Mouse (Mus musculus): ENCODE results near the gene Hmg20b. TPM values are rescaled to one million over a fixed set of nuclear protein-coding genes. Genes with fewer than 3 reads are reported as not detected.

Hmg20b gene
- total RNA-seq, 1 experiment from 2014 or later, result 102 TPM

DNA sequence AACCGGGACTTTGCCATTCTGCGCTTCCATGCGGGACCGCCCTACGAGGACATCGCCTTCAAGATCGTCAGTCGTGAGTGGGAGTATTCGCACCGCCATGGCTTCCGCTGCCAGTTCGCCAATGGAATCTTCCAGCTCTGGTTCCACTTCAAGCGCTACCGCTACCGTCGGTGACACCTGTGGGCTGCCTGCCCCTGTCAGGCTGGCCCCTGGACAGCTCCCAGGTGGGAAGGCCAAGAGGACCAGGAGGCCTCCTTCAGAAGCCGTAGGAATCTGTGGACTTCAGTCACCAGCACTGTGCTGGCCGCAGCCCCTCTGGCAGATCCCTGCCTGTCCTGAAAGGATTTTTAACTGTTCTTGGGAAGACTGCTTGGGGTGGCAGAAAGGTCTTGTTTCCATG is 24.5 kb downstream of the Hmg20b start:
- no peak for DNase-seq

DNA sequence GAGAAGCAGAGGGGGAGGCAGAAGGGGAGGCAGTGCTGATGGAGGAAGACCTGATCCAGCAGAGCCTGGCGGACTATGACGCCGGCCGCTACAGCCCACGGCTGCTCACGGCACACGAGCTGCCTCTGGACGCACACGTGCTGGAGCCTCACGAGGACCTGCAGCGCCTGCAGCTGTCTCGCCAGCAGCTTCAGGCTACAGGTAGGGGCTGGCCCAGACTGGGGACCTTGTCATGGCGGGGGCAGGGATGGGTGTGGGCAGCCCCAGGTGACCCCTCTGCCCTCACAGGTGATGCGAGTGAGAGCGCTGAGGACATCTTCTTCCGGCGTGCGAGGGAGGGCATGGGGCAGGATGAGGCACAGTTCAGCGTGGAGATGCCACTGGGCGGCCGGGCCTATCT is 25.1 kb downstream of the Hmg20b start:
- DNase-seq, result no peak

DNA sequence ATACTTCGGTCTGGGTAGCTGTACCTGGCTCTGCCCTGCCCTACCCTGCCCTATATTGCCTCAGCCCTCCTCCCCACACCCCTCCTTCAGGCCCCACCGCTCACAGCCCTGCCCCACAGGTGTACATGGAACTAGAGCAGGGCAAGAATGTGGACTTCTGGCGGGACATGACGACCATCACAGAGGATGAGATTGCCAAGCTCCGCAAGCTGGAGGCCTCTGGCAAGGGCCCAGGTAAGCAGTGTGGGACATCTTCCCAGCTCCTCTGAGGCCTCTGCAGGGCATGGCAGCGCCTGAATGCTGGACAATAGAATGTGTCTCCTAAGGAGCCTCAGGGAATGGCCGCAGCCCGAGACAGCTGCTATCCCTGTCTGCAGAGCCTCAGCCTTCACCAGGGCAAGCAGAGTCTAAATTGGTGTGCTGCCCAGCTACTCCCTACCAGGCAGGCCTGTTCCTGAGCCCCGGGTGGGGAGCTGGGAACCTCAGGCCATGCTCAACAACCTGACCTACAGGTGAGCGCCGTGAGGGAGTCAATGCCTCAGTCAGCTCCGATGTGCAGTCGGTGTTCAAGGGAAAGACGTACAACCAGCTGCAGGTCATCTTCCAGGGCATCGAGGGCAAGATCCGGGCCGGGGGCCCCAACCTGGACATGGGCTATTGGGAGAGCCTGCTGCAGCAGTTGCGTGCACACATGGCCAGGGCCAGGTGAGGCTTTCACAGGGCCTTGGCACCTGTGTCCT is 26.3 kb downstream of the Hmg20b start:
- no peak for DNase-seq

DNA sequence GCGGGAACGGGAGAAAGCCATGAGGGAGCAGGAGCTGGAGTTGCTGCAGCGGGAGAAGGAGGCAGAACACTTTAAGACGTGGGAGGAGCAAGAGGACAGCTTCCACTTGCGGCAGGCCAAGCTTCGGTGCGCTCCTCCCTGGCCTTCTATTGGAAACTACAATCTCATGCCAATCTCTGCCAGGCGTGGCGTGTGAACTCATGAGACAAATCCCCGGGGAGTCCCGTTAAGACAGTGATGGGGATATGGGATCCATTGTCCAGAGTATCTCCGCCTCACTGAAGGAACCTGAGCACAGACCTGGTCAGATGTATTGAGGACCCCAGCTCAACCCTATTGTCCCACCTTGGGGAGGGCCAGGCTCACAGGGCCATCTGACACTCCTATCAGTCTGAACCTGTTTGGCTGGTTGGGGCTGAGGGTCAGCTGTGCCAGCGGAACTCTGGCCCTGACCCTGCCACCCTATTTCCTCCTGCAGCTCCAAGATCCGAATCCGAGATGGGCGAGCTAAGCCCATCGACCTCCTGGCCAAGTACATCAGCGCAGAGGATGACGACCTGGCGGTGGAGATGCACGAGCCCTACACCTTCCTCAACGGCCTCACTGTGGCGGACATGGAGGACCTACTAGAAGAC is 27.0 kb downstream of the Hmg20b start:
- no peak for DNase-seq

DNA sequence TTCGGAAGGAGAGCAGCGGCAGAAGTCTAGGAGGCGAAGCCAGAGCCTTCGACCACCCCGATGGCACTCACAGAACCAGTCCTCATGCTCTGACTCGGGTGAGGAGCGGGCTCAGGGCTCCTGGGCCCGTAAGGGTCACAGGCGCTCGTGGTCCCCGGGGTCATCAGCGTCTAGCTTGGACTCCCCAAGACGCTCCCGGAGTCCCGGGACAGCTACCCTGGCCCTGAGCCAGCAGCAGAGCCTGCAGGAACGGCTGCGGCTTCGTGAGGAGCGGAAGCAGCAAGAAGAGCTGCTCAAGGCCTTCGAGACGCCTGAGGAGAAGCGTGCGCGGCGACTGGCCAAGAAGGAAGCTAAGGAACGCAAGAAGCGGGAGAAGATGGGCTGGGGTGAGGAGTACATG is 27.8 kb downstream of the Hmg20b start:
- no peak for DNase-seq

DNA sequence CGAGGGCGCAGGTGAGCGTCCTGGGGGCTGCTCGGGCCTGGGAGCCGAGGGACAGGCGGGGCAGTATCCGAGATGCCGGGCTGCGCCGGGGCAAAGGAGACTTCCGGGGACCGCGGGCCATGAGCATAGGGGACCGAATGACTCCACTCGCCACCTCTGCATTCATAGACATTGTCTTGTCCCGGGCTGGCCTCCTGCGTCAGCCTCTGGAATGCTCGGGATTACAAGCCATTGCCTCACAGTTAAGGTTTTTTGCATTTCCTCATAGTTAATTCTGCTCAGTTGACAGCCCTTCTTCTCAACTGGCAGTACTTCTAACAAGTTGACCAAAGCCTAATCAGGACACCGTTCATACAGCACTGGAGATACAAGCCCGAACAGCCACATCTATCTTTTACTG is 28.8 kb downstream of the Hmg20b start:
- DNase-seq, result no peak

DNA sequence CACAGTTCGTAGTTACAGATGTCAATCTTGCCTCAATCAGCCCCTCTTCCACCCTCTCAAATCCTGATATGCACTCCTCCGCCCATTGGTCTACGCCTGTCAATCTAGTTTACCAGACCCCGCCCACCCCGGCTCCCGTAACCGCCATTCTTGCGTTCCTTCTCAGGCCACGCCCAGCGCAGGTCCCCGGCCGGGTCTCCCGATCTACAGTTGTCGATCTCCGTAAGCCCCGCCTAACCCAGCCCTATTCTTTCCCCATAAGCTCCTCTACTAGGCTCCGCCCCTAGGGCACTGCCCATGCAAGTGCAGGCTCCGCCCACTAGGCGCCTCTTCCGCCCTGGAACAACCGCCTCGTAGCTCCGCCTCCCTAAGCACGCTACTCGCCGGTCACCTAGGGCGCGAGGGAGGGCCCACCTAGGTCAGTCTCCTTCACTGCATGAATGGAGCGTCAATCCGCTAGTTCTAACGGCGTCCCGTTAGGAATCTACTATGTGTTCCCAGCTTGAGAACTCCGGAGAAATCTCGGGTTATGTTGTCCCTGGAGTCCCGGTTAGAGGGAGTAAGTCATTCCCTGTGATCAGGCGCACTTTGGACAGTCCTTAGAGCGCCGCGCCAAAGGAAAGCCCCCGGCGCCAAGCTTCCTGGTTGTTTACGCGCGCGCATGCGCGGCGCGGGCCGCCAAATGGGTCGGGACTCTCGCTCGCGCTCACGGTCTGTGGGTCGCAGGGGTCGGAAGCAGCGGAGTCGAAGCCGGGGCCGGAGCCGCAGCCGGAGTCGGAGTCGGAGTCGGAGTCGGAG is 29.5 kb downstream of the Hmg20b start, which contains the start of gene Cactin:
TSS of gene Cactin (plus strand) at position 554 of the 798 bp plus-strand sequence.
- DNase-seq, result peak; percentile 99

DNA sequence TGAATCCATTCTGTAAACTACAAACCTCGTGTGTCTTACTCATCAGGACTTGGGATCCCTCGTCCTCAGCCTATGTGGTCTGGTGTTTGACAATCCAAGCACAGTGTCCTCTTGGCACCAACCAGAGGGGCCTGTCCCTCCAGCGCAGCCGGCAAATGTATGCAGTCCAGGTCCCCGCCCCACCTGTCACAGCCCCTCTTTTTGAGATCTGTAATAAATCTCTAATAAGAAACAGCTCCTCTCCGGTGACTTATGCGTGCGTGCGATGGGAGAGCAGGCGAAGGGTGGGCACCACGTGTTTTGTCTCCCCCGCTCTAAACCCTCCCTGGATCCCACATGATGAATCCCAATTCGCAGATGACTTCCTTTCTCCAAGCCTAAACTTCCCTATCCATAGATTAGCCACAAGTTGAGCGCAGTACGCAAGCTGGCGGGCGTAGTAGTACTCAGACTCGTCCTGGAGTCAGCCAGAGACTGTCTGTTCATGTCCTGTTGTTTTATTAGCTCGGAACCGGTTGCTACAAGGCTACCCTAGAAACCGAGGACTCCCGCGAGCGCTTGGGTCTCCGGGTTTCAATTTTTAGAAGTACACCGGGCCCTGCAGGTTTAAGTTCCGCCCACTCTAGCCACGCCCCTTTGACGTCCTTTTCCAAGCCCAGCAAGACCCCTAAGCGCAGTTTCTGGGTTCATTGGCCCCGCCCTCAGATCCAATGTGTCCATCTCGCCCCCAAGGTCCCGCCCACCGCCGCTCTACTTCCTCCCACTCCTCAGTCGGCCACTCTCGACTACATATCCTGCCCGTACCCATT is 30.3 kb downstream of the Hmg20b start:
- peak; percentile 93 for DNase-seq

DNA sequence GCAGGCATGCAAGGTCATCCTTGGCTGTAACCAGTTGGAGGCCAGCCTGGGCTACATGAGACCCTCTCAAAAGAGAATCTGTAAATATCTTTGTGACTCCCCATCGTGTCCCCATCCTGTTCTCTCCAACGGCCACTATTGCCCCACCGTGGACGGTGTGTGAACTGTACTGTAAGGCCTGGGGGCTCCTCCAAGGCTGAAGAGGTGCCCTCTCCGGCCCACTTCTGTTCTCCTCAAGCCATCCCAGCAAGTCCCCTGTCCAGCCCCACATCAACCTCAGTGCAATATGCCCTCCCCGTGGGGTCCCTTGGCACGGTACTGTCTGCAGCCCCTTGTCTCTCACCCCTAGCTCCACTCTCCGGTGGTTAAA is 31.0 kb downstream of the Hmg20b start:
- DNase-seq, result no peak

DNA sequence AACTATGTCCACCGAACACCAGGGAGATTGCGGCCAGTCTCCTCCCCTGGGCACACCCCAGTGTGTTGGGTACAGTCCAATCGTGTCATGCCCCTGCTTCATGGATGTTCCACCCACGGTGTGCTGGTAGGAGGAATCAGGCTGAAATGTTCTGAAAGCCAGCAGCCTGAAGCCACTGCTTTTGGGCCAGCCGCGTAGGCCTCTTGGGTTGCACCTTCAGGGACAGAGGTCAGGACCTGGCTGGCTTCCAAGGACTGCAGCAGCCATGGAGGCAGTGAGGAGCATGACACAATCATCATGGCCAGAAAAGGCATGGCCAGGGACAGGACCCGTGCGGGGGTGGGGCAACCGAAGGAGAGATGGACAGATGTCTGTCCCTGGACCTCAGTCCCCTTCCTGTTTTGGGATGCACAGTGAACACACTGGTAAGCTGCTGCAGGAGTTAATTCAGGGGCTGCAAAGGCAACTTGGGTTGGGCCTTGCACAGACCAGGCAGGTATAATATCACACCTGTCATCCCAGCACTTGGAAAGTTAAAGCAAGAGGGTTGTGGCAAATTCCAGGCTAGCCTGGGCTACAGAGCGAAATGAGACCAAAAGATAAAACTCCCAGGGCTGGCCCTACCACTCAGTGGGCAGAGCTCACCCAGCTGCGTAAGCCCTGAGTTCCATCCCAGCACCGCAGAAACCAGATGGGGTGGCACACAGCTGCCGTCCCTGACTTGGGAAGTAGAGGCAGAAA is 31.5 kb downstream of the Hmg20b start:
- DNase-seq, result peak; percentile 78

DNA sequence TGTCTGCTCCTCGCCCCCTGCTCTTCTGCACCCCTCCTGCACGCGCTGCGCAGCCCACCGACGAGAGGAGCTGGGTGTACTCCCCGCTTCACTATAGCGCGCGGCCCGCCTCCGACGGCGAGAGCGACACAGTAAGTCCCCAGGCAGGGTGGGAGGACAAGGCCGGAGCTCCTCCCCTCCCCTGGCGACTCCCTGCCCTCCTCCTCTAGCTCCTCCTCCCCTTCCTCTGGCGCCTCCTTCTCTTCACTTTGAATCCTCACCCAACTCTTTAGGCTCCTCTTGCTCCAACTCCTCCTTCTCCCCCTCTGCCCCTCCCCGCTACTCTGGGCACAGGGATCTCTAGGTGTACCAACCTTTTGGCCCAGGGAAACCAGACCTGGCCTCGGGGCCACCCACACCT is 33.0 kb downstream of the Hmg20b start:
- peak; percentile 79 for DNase-seq

DNA sequence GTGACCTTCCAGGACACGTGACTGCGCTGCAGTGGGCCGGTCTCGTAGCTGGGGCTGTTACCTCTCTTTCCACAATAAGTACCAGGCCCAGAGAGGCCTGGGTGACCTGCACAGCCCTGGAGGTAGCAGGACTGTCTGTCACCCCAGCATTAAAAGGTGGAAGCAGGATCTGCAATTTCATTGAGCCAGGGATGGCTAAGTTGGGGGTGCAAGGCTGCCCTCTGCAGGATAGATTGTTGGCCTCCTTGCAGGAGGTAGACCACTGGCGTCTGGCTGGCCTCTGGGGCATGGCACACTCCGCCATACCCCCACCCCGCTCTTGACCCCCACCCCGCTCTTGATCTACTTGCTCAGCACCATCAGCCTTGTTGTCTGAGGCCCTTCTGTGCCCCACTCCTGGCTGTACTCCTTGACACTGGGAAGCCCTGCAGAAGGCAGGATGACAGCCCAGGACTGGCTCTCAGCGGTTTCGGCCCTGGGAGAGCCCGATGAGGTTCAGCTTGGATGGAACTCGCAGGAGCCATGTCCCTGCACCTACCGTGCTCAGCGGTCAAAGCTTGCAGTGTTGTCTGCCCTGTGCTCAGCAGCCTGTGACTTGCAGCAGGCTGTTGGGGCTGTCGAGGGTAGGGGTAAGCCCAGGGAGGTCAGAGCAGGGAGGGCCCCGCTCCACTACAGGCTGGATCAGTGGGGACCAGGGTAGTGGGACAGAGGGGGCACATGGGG is 33.8 kb downstream of the Hmg20b start:
- DNase-seq, result no peak

DNA sequence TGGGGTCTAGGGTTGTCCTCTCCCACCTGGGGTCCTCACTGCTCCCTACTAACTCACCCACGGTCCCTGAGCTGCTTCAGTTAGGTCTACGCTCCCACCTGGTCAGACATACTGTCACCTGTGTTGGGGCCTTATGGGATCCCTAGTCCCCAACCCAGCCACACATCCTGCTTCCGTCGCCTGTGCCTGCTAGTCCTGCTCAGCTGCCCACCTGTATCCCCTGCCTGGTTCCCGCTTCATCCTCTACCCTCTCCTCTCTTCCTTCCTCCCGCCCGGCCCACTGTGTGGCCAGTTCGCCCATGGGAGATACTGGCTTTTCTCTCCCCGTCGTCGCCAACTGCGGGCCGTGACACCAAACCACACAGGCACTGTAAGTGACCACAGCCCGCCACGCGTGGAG is 34.7 kb downstream of the Hmg20b start:
- no peak for DNase-seq

DNA sequence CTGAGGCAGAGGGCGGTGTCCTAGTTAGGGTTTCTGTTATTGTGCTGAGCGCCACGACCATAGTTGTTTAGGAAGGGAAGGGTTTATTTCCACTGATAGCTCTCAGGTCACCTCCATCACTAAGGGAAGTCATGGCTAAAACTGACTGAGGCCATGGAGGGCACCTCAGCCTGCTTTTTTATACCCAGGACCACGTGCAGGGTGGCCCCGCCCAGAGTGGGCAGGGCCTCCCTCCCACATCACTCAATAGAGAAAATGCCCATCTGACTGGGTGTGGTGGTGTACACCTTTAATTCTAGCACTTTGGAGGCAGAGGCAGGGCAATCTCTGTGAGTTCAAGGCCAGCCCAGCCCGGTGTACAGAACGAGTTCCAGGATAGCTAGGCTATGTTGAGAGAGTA is 36.1 kb downstream of the Hmg20b start:
- no peak for DNase-seq

DNA sequence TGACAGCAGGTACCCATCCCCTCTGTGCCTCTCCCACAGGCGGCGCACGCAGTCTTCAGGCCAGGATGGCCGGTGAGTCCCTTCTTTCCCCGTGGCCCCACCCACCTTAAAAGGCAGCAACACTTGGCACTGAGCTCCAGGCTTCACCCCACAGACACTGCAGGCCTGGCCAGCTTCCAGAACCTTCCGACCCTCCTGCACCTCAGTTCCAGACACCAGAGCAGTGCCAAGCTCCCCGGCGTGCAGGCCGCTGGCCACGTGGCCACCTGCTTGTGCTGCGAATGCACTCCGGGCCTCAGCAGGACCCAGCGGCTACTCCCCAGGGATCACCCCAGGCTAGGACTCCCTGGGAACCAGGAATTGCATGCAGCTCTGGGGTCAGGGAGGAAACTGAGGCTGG is 36.7 kb downstream of the Hmg20b start:
- no peak for DNase-seq

DNA sequence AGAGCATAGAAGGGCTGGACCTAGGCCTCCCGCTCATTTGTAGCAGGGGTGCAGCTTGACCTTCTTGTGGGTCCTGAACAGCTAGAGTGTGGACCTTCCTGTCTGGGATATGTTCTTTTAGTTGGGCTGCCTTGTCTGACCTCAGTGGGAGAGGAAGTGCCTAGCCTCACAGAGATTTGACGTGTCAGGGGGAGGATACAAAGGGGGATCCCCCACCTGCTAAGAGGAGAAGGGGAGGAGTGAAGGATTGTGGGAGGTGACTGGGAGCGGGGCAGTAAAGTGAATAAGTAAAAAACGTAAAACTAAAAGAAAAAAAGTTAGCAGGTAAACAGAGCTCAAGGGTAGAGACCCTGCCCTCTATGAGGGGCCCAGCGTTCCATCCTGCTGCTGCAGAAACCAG is 40.7 kb downstream of the Hmg20b start:
- DNase-seq, result no peak

DNA sequence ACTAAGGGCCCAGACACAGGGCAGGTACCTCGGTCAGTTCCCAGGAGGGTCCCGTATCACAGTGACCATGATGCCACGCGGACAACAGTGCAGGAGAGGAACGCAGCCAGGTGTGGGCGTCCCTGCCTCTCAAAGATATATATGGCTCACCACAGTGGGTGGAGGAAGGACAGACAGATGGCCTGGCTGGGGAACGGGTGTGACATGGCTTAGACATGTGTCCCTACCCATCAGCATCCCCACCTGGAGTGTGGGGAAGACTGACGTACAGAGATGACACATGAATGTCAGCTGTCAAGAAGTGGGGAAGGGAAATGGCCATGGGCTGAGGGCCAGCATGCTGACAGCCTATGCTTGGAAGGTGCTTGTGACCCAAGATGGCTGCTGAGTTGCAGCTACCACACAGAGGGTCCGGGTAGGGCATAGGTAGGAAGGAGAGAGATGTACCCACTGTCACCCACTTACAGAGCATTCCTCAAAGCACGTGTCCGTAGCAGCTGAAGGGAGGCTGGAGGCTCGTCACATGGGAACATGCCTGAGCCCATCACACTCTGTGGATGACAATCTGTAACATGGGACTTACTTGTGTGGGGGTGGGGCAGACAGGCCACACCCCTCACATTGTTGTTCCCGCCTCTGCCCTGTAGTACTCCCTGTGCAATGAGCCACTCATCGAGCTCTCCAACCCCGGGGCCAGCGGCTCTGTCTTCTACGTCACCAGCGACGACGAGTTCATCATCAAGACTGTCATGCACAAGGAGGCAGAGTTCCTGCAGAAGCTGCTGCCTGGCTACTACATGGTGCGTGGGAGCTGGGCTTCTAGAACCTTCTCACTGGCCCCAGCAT is 43.2 kb downstream of the Hmg20b start:
- no peak for DNase-seq

DNA sequence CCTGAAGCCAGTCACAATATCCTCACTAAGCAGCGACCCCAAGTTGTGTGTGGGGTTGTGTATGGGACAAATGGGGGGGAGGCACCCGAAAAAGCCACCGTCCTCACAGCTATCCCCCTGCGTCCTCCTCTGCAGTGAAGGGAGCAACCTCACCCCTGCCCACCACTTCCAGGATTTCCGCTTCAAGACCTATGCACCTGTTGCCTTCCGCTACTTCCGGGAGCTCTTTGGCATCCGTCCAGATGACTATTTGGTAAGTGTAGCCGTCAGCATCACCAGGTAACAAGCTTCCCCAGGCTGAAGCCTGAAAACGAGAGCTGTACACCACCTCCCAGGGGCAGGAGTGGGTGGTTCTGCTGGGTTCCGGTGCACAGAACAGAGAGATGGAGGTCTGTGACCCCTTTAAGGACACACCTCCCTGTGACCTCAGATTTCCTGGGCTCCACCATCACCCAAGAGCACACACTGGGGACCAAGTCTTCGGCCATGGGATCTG is 44.1 kb downstream of the Hmg20b start:
- DNase-seq, result no peak

DNA sequence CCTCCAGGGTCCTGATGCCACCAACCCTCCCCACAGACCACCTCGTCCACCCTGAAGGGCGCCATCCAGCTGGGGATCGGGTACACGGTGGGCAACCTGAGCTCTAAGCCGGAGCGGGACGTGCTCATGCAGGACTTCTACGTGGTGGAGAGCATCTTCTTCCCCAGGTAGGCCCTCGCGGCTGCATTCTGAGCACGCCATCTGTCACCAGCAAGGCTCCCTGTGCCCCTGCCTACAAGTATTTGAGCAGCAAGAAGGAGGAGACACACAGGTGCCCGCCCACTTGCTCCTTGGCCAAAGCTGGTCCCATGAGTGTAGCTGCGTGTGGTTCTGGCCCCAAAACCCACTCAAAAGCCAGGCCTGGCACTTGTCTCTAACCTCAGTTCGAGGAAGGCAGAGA is 44.6 kb downstream of the Hmg20b start:
- no peak for DNase-seq
